Mouse (Mus musculus): ENCODE measurements around the gene Mrps24. TPM values are rescaled to one million over a fixed set of nuclear protein-coding genes. Genes with fewer than 3 reads are reported as not detected.

Gene Mrps24
- polyA plus RNA-seq, 1 experiment from 2014 or later = 246 TPM

DNA sequence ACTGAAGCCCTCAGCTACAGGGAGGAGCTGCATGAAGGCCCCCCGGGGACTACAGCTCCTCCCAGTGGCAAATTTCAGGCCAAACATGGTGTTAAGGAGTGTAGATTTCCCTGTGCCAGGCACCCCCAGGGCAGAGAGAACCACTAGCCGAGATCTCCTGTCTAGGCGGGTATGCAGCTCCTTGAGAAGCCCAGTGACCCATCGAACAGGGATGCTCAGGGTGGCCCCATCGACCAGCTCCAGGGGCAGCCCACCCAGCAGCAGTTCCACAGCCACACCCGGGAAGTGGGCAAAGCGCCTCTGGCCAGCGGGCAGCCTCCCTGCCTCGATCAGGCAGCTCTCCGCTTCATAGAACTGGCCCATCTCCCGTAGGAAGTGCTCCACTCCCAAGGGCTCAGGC is 766 bp upstream of the Mrps24 start:
- Histone ChIP-seq H3K9me3 (ENCODE audit: control insufficient read depth, low read length) (no peaks in the 10 kb centered on the region), H3K4me2 (ENCODE audit: low read length) (no peak overlapping the region), H3K4me1 (replicated peaks; ENCODE audit: control insufficient read depth, insufficient read depth, low read length) (no peaks in the 10 kb centered on the region), H3K27ac (ENCODE audit: low read depth) (no peak overlapping the region), H3K4me3 (ENCODE audit: low read depth, low read length) (no peak overlapping the region), H3K9ac (ENCODE audit: low read length) (no peak overlapping the region), H3K36me3 (ENCODE audit: control insufficient read depth, insufficient read depth, low read length) (peaks cover 54% of the 10 kb centered on the region), H3K27me3 (replicated peaks; ENCODE audit: control insufficient read depth, insufficient read depth, low read length) (no peaks in the 10 kb centered on the region)
- DNase-seq (ENCODE audit: low spot score) (no peak), ATAC-seq (replicated peaks; ENCODE audit: low FRiP score, low TSS enrichment, low read depth) (no peak)
- WGBS = 89% methylated on average over 11 of the region's 11 CpGs

DNA sequence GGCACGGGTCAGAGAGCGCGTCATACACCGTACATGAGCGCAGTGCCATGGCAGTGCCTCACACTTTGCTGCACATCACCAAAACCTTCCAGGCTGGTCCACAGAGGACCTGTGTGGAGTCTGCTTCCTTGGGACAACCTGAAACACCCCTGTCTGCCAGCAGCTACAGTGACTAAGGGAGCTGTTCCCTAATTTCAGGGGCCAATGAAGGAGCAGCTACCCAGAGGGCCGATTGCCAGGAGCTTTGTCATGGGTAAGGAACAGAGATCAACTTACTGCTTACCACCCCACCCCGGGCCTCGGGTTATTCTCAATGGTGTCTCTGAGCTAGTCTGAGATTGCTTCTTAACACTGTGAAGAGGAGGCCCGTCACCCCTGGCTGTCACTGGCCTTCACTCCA is 301 bp downstream of the Mrps24 start:
- 90% methylated on average over 9 of the region's 9 CpGs for WGBS
- peaks cover 51% of the 10 kb centered on the region for H3K36me3 ChIP-seq (ENCODE audit: control insufficient read depth, insufficient read depth, low read length)
- no peak for ATAC-seq (replicated peaks; ENCODE audit: low FRiP score, low TSS enrichment, low read depth)

DNA sequence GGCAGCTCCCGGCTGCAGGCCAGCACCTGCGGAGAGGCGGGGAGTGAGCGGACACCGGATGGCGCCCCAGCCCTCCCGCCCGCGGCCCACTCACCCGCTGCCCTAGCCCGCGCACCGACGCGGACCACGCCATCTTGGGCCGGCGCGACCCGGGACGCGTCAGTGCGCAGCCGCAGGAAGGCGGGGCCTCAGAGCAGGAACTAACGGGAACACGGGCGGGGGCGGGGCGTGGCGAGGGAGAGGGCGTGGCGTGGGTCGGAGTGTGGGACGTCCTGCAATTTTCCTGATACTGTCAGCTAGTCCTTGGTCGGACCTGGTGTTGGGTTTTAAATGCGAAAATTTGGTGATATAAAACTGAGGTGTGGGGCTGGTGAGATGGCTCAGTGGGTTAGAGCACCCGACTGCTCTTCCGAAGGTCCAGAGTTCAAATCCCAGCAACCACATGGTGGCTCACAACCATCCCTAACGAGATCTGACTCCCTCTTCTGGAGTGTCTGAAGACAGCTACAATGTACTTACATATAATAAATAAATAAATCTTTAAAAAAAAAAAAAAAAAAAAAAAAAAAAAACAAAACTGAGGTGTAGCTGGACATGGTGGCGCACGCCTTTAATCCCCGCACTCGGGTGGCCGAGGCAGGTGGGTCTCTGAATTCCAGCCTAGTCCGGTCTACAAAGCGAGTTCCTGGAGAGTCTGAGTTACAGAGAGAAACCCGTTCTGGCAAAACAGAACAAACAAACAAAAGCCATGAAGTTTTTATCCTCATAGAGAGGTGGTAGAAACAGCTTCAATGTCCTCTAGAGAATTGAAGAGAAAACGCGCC is 7.7 kb downstream of the Mrps24 start:
- 20% methylated on average over 46 of the region's 50 CpGs for WGBS
- peak overlapping the region; percentile 69 for H3K4me3 ChIP-seq (ENCODE audit: low read depth, low read length)
- no peaks in the 10 kb centered on the region for H3K27me3 ChIP-seq (replicated peaks; ENCODE audit: control insufficient read depth, insufficient read depth, low read length)
- H3K27ac ChIP-seq (ENCODE audit: low read depth) = peak overlapping the region; percentile 43; the same call in 1 of the 2 replicates
- DNase-seq (ENCODE audit: low spot score) = peak; percentile 94
- peak overlapping the region; percentile 90 for H3K9ac ChIP-seq (ENCODE audit: low read length)
- ATAC-seq (replicated peaks; ENCODE audit: low FRiP score, low TSS enrichment, low read depth) = peak; percentile 96
- peak overlapping the region; percentile 95 for H3K4me2 ChIP-seq (ENCODE audit: low read length)
- peaks cover 20% of the 10 kb centered on the region; the same call in 1 of the 2 replicates for H3K36me3 ChIP-seq (ENCODE audit: control insufficient read depth, insufficient read depth, low read length)
- H3K4me1 ChIP-seq (replicated peaks; ENCODE audit: control insufficient read depth, insufficient read depth, low read length) = peaks cover 13% of the 10 kb centered on the region; the same call in 1 of the 2 replicates
- no peaks in the 10 kb centered on the region for H3K9me3 ChIP-seq (ENCODE audit: control insufficient read depth, low read length)

More for the DNA sequence above, 301 bp downstream of the Mrps24 start:
- no peak overlapping the region for H3K27ac ChIP-seq (ENCODE audit: low read depth)
- no peak overlapping the region for H3K9ac ChIP-seq (ENCODE audit: low read length)
- DNase-seq (ENCODE audit: low spot score) = no peak
- H3K4me3 ChIP-seq (ENCODE audit: low read depth, low read length) = no peak overlapping the region
- no peaks in the 10 kb centered on the region for H3K27me3 ChIP-seq (replicated peaks; ENCODE audit: control insufficient read depth, insufficient read depth, low read length)
- no peak overlapping the region for H3K4me2 ChIP-seq (ENCODE audit: low read length)
- H3K4me1 ChIP-seq (replicated peaks; ENCODE audit: control insufficient read depth, insufficient read depth, low read length) = no peaks in the 10 kb centered on the region
- no peaks in the 10 kb centered on the region for H3K9me3 ChIP-seq (ENCODE audit: control insufficient read depth, low read length)

DNA sequence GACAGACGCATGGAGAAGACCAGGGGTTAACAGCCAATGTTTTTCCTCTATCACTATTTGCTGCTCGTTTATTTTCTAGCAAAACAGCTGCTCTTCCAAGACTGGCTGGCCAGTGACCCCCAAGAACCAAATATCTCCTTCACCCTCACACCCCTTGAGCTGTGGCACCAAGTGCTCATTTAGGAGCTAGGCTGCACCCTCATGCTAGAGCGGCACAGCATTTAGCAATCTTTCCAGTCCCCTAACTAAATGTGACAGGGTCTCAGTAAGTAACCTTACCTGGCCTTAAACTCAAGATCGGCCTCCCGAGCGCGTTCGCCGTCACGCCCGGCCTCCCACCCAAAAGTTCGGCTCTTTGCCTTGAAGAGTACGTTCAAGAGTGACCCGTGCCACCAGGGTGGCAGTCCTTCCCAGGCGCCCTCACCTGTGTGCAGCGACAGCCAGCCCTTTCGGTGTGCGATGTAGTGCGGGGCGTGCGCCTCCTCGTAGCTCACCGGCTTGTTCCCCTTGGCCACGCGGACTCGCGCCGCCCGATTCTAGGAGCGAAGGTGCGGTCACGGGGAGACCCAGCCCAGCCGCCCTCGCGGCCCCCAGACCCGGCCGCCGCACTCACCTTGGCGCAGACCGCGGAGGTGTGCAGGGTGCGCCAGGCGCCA is 8.5 kb downstream of the Mrps24 start:
- DNase-seq (ENCODE audit: low spot score) = peak; percentile 79
- Histone ChIP-seq H3K4me2 (ENCODE audit: low read length) (peak overlapping the region; percentile 95), H3K4me3 (ENCODE audit: low read depth, low read length) (peak overlapping the region; percentile 69), H3K9me3 (ENCODE audit: control insufficient read depth, low read length) (no peaks in the 10 kb centered on the region), H3K27me3 (replicated peaks; ENCODE audit: control insufficient read depth, insufficient read depth, low read length) (no peaks in the 10 kb centered on the region), H3K27ac (ENCODE audit: low read depth) (peak overlapping the region; percentile 43; the same call in 1 of the 2 replicates), H3K9ac (ENCODE audit: low read length) (peak overlapping the region; percentile 90), H3K4me1 (replicated peaks; ENCODE audit: control insufficient read depth, insufficient read depth, low read length) (peaks cover 13% of the 10 kb centered on the region; the same call in 1 of the 2 replicates), H3K36me3 (ENCODE audit: control insufficient read depth, insufficient read depth, low read length) (peaks cover 18% of the 10 kb centered on the region; the same call in 1 of the 2 replicates)
- WGBS = 1% methylated on average over 43 of the region's 43 CpGs
- peak; percentile 81 for ATAC-seq (replicated peaks; ENCODE audit: low FRiP score, low TSS enrichment, low read depth)

DNA sequence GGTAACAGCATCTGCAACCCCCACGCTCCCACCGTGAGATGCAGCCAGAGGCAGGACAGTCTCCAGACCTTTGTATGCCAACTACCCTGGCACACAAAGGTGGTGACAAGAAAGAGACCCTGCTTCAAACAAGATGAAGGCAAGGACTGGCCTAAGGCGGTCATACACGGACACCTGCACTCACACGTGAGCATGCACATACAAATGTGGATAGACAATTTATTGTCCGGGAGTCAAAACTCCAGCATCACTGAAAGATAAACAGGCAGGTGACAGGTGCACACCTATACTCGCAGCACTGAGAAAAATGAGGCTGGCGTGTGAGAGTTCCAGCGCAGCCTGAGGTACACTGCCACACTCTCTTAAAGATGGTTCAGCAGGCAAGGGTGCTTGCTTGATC is 9.5 kb downstream of the Mrps24 start:
- H3K4me2 ChIP-seq (ENCODE audit: low read length) = peak overlapping the region; percentile 95
- ATAC-seq (replicated peaks; ENCODE audit: low FRiP score, low TSS enrichment, low read depth) = no peak
- DNase-seq (ENCODE audit: low spot score) = no peak
- H3K4me1 ChIP-seq (replicated peaks; ENCODE audit: control insufficient read depth, insufficient read depth, low read length) = peaks cover 13% of the 10 kb centered on the region; the same call in 1 of the 2 replicates
- no peak overlapping the region for H3K9ac ChIP-seq (ENCODE audit: low read length)
- H3K27ac ChIP-seq (ENCODE audit: low read depth) = no peak overlapping the region
- H3K36me3 ChIP-seq (ENCODE audit: control insufficient read depth, insufficient read depth, low read length) = peaks cover 18% of the 10 kb centered on the region; the same call in 1 of the 2 replicates
- no peaks in the 10 kb centered on the region for H3K9me3 ChIP-seq (ENCODE audit: control insufficient read depth, low read length)
- H3K4me3 ChIP-seq (ENCODE audit: low read depth, low read length) = no peak overlapping the region
- H3K27me3 ChIP-seq (replicated peaks; ENCODE audit: control insufficient read depth, insufficient read depth, low read length) = no peaks in the 10 kb centered on the region
- WGBS = 89% methylated on average over 9 of the region's 9 CpGs

DNA sequence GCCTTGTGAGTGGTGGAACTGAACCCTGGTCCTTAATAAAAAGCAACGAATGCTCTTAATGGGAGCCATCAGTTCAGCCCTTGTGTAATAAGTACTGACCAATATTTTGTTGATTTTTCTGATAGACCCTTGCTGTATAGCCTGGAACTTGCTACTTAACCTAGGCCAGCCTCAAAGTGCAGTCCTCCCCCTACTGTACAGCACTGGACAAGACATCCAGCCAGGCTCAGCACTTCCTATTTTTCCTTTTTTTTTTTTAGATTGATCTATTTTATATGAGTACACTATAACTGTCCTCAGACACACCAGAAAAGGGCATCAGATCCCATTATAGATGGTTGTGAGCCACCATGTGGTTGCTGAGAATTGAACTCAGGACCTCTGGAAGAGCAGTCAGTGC is 12.1 kb downstream of the Mrps24 start:
- ATAC-seq (replicated peaks; ENCODE audit: low FRiP score, low TSS enrichment, low read depth) = no peak
- peaks cover 18% of the 10 kb centered on the region; the same call in 1 of the 2 replicates for H3K36me3 ChIP-seq (ENCODE audit: control insufficient read depth, insufficient read depth, low read length)
- H3K9ac ChIP-seq (ENCODE audit: low read length) = no peak overlapping the region
- H3K27ac ChIP-seq (ENCODE audit: low read depth) = no peak overlapping the region
- H3K27me3 ChIP-seq (replicated peaks; ENCODE audit: control insufficient read depth, insufficient read depth, low read length) = no peaks in the 10 kb centered on the region
- 94% methylated on average over 1 of the region's 1 CpGs for WGBS
- no peaks in the 10 kb centered on the region for H3K9me3 ChIP-seq (ENCODE audit: control insufficient read depth, low read length)
- H3K4me2 ChIP-seq (ENCODE audit: low read length) = no peak overlapping the region
- DNase-seq (ENCODE audit: low spot score) = no peak
- no peak overlapping the region for H3K4me3 ChIP-seq (ENCODE audit: low read depth, low read length)
- peaks cover 13% of the 10 kb centered on the region; the same call in 1 of the 2 replicates for H3K4me1 ChIP-seq (replicated peaks; ENCODE audit: control insufficient read depth, insufficient read depth, low read length)

DNA sequence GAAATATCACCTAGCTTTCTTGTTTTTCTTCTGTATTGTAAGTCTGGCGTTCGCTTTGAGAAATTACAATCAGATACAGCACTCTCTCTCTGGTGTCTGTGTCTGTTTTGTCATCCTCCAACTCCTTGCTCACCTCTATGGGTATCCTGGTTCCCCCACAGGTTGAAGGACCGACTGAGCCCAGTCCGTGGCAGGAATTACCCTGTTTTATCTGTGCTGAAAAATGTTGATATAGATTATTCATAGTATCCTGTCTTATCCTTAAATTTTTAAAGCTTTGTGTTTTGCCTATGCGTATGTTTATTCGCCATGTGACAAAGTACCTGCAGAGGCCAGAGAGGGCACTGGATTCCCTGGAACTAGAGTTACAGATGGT is 12.5 kb downstream of the Mrps24 start:
- Histone ChIP-seq H3K9me3 (ENCODE audit: control insufficient read depth, low read length) (no peaks in the 10 kb centered on the region), H3K36me3 (ENCODE audit: control insufficient read depth, insufficient read depth, low read length) (peaks cover 18% of the 10 kb centered on the region; the same call in 1 of the 2 replicates), H3K9ac (ENCODE audit: low read length) (no peak overlapping the region), H3K27me3 (replicated peaks; ENCODE audit: control insufficient read depth, insufficient read depth, low read length) (no peaks in the 10 kb centered on the region), H3K4me3 (ENCODE audit: low read depth, low read length) (no peak overlapping the region), H3K4me1 (replicated peaks; ENCODE audit: control insufficient read depth, insufficient read depth, low read length) (peaks cover 13% of the 10 kb centered on the region; the same call in 1 of the 2 replicates), H3K4me2 (ENCODE audit: low read length) (no peak overlapping the region), H3K27ac (ENCODE audit: low read depth) (no peak overlapping the region)
- WGBS = 94% methylated on average over 6 of the region's 6 CpGs
- no peak for ATAC-seq (replicated peaks; ENCODE audit: low FRiP score, low TSS enrichment, low read depth)
- no peak for DNase-seq (ENCODE audit: low spot score)

DNA sequence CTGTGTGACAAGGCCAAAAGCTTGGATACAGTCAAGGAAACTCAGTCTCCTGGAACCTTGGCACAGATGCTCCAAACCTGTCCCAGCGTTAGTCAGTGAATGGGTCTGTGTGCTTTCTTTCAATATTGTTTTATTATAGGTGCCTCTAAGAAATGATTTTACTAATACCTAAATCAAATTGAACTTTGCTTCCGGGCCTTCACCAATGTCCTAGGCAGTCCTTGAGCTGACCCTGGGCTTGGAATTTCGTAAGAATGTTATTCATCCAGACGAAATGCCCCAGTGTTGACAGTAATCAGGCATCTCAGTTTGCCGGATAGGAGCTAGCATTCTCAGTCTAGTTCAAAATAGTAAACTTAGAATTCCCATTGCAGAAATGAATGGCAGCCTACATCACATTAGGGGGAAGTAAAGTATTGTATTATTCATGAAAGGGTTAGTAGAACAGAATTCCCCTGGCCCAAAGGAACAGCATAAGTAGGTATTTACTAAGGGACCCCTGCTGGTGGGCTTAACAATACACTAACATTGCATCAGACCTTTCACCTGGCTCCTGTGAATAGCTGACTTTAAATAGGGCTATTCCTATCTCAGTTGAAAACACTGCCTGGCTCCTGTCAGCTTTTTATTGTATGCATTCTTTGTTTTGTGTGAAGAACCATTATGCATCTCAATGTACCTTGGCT is 13.1 kb downstream of the Mrps24 start:
- WGBS = 73% methylated on average over 5 of the region's 5 CpGs

More for the DNA sequence above, 13.1 kb downstream of the Mrps24 start:
- Histone ChIP-seq H3K4me1 (replicated peaks; ENCODE audit: control insufficient read depth, insufficient read depth, low read length) (peaks cover 13% of the 10 kb centered on the region; the same call in 1 of the 2 replicates), H3K4me2 (ENCODE audit: low read length) (no peak overlapping the region), H3K27ac (ENCODE audit: low read depth) (no peak overlapping the region), H3K9ac (ENCODE audit: low read length) (no peak overlapping the region), H3K36me3 (ENCODE audit: control insufficient read depth, insufficient read depth, low read length) (peaks cover 18% of the 10 kb centered on the region; the same call in 1 of the 2 replicates), H3K9me3 (ENCODE audit: control insufficient read depth, low read length) (no peaks in the 10 kb centered on the region), H3K27me3 (replicated peaks; ENCODE audit: control insufficient read depth, insufficient read depth, low read length) (no peaks in the 10 kb centered on the region), H3K4me3 (ENCODE audit: low read depth, low read length) (no peak overlapping the region)
- DNase-seq (ENCODE audit: low spot score) = no peak
- no peak for ATAC-seq (replicated peaks; ENCODE audit: low FRiP score, low TSS enrichment, low read depth)
